Mouse (Mus musculus): Measurements from ENCODE around the gene Epha6. TPM values are rescaled to one million over a fixed set of nuclear protein-coding genes. Genes with fewer than 3 reads are reported as not detected.
A peak's percentile ranks its signal among the peaks of the same experiment; 100 is the strongest.

Gene Epha6
- total and polyA plus RNA-seq, 2 experiments from 2014 or later: 5.3 to 25.3 TPM

DNA sequence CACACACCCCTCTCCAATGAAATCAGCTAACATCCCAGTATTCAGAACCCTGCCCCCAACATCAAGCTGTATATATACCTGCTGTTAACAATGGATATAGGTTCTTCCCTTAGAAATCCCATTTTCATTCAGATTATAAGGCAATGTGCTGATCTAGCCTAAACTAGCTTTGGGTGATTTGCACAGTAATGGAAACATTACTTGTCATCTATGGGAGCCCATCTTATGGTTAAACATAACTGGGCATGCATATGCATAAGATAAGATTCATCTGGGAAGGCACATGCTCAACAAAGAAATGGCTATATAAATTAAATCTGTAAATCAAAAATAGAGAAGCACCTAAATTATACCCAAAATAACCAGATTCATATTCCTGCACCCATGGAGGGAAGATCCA lies 230.2 kb downstream of the Epha6 start:
- no peaks in the 10 kb centered on the region for H3K27me3 ChIP-seq (ENCODE audit: insufficient read depth, low read length)
- no peak overlapping the region for H3K27ac ChIP-seq (ENCODE audit: low read depth, low read length)
- no peaks in the 10 kb centered on the region for H3K36me3 ChIP-seq (ENCODE audit: insufficient read depth, low read length)
- H3K4me3 ChIP-seq (ENCODE audit: low read depth, low read length): no peak overlapping the region
- no peaks in the 10 kb centered on the region for H3K4me1 ChIP-seq (ENCODE audit: insufficient read depth, low read length)
- no peak for DNase-seq (ENCODE audit: low spot score)
- TF ChIP-seq CTCF (IDR thresholded peaks at IDR 0.05): no peak
- no peak for ATAC-seq (ENCODE audit: low FRiP score)
- H3K9ac ChIP-seq (replicated peaks; ENCODE audit: low read length, poor library complexity, severe bottlenecking): no peak overlapping the region
- no peaks in the 10 kb centered on the region for H3K9me3 ChIP-seq (ENCODE audit: low read length)
- no peak overlapping the region for H3K4me2 ChIP-seq (ENCODE audit: low read depth, low read length, poor library complexity, severe bottlenecking)

DNA sequence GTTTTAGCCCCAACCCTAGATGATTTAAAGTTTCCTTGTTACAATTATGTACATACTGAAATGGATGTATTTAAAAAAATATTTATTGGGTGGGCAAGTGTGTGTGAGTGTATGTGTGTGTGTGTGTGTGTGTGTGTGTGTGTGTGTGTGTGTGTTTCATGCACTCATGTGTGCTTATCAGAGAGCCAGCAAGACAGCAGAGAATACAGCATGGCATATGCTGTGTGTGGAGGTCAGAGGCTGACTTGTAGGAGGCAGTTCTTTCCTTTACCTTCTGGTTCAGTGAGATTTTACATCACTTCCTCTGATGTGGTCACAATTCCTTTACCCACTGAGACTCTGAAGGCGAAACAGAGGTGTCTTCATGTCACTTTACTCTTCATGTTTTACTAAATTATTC lies 321.4 kb downstream of the Epha6 start:
- H3K9me3 ChIP-seq (ENCODE audit: low read length): no peaks in the 10 kb centered on the region
- DNase-seq (ENCODE audit: low spot score): no peak
- no peak overlapping the region for H3K4me3 ChIP-seq (ENCODE audit: low read depth, low read length)
- 80% methylated on average over 1 of the region's 1 CpGs for WGBS
- no peaks in the 10 kb centered on the region for H3K4me1 ChIP-seq (ENCODE audit: insufficient read depth, low read length)
- no peak for TF ChIP-seq CTCF (IDR thresholded peaks at IDR 0.05)
- H3K36me3 ChIP-seq (ENCODE audit: insufficient read depth, low read length): no peaks in the 10 kb centered on the region
- no peaks in the 10 kb centered on the region for H3K27me3 ChIP-seq (ENCODE audit: insufficient read depth, low read length)
- H3K27ac ChIP-seq (ENCODE audit: low read depth, low read length): no peak overlapping the region
- H3K9ac ChIP-seq (replicated peaks; ENCODE audit: low read length, poor library complexity, severe bottlenecking): no peak overlapping the region
- H3K4me2 ChIP-seq (ENCODE audit: low read depth, low read length, poor library complexity, severe bottlenecking): no peak overlapping the region
- no peak for ATAC-seq (ENCODE audit: low FRiP score)

DNA sequence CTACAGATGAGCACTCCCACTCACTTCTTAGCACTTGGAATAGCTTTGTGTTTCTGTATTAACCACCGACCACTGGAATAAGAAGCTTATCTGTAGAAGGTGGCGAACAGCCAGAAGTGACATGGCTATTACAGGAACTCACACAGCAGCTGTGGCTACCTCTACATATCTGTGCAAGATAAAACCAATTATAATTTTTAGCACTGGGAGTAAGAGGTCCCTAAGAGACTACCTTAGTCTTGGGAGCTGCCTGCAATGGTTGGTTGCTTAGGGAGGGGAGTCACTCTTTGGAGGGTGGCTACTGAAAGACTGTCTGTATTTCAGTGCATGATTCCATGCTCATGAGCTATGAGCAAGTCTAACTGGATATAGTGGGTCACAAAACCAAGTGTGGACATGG lies 331.2 kb downstream of the Epha6 start:
- TF ChIP-seq CTCF (IDR thresholded peaks at IDR 0.05): no peak
- no peak for ATAC-seq (ENCODE audit: low FRiP score)
- Histone ChIP-seq H3K4me1 (ENCODE audit: insufficient read depth, low read length) (no peaks in the 10 kb centered on the region), H3K9me3 (ENCODE audit: low read length) (no peaks in the 10 kb centered on the region), H3K27ac (ENCODE audit: low read depth, low read length) (no peak overlapping the region), H3K9ac (replicated peaks; ENCODE audit: low read length, poor library complexity, severe bottlenecking) (no peak overlapping the region), H3K4me2 (ENCODE audit: low read depth, low read length, poor library complexity, severe bottlenecking) (no peak overlapping the region), H3K4me3 (ENCODE audit: low read depth, low read length) (no peak overlapping the region), H3K36me3 (ENCODE audit: insufficient read depth, low read length) (no peaks in the 10 kb centered on the region), H3K27me3 (ENCODE audit: insufficient read depth, low read length) (no peaks in the 10 kb centered on the region)
- no peak for DNase-seq (ENCODE audit: low spot score)
- WGBS: 65% methylated on average over 2 of the region's 2 CpGs

DNA sequence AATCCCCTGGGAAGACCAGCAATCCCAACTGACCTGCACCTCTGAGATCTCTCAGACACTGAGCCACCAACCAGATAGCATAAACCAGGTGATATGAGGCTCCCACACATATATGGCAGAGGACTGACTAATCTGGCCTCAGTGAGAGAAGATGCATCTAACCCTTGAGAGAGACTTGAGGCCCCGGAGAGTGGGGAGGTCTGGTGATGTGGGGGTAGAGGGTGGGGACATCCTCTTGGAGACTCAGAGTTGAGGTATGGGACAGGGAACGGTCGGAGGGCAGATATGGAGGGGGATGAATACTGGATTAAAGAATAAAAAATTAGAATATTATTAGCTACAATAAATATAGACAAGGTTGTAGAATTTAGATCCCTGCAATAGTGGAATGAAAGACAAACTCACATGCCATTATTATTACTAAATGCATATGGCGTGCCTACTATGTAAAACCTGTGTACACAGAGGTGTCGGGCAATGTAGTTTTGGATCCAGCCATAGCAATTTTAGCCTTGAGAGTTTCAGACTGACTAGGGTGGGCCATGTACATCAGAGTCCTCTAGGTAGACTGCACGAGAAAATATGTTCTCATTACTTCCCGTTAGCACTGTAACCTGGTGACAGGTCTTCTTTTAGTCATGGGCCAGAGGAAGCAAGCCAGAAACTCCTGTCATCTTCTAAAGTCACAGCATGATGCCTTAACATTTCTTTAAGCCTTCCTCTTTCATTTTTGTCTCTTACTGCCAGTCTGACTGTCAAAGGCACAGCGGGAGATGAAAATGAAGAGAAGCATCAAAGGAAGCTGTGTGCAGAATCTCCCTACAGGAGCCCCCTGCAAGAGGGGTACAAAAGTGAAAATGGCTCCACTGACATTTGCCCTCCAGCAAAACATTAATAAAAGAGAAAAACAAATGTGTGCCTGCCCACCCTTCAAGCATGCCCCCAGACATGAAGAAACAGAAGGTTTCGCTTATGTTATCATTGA lies 338.7 kb downstream of the Epha6 start:
- H3K9me3 ChIP-seq (ENCODE audit: low read length): no peaks in the 10 kb centered on the region
- no peaks in the 10 kb centered on the region for H3K27me3 ChIP-seq (ENCODE audit: insufficient read depth, low read length)
- H3K4me1 ChIP-seq (ENCODE audit: insufficient read depth, low read length): no peaks in the 10 kb centered on the region
- H3K4me3 ChIP-seq (ENCODE audit: low read depth, low read length): no peak overlapping the region
- no peak for TF ChIP-seq CTCF (IDR thresholded peaks at IDR 0.05)
- peak; percentile 21 for DNase-seq (ENCODE audit: low spot score)
- H3K4me2 ChIP-seq (ENCODE audit: low read depth, low read length, poor library complexity, severe bottlenecking): no peak overlapping the region
- H3K9ac ChIP-seq (replicated peaks; ENCODE audit: low read length, poor library complexity, severe bottlenecking): no peak overlapping the region
- WGBS: 54% methylated on average over 9 of the region's 9 CpGs
- no peaks in the 10 kb centered on the region for H3K36me3 ChIP-seq (ENCODE audit: insufficient read depth, low read length)
- no peak overlapping the region for H3K27ac ChIP-seq (ENCODE audit: low read depth, low read length)
- peak; percentile 47; the same call in 1 of the 2 replicates for ATAC-seq (ENCODE audit: low FRiP score)

DNA sequence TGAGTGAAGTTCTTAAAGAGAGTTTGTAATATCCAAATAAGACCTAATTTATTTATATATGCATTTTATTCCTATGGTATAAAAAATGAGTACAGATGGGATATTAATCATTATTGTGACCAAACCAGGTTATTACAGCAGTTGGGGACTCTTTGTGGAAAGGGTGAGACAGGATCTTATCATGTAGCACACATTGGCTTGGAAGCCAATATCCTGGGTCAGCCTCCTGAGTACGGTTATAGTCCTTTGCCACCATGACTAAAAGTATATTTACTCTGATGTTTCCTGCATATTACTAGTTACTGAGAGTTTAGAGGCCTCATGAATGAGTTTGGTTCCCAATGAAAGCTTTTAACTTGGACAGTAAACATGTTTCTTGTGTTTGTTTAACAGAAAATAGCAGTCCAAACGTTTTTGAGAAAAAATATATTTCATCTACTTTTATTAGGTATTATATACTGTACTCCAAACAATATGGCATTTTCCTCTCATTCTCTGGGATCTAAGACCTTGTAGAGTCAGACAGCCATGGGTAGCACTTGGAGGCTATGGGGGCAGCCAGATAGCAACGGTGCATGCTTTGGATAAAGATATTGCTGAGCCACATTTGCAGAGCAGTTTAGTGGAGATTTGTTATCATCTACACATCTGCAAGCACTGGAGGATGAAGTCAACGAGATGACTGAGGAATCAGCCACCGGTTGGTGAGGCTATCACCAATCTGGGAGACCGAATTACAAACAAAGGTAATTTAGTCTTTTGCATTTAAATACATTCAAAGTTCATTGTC lies 340.4 kb downstream of the Epha6 start:
- ATAC-seq (ENCODE audit: low FRiP score): no peak
- Histone ChIP-seq H3K4me1 (ENCODE audit: insufficient read depth, low read length) (no peaks in the 10 kb centered on the region), H3K9ac (replicated peaks; ENCODE audit: low read length, poor library complexity, severe bottlenecking) (no peak overlapping the region), H3K27ac (ENCODE audit: low read depth, low read length) (no peak overlapping the region), H3K36me3 (ENCODE audit: insufficient read depth, low read length) (no peaks in the 10 kb centered on the region), H3K27me3 (ENCODE audit: insufficient read depth, low read length) (no peaks in the 10 kb centered on the region), H3K4me2 (ENCODE audit: low read depth, low read length, poor library complexity, severe bottlenecking) (no peak overlapping the region), H3K4me3 (ENCODE audit: low read depth, low read length) (no peak overlapping the region), H3K9me3 (ENCODE audit: low read length) (no peaks in the 10 kb centered on the region)
- TF ChIP-seq CTCF (IDR thresholded peaks at IDR 0.05): no peak
- no peak for DNase-seq (ENCODE audit: low spot score)
- WGBS: 80% methylated on average over 6 of the region's 6 CpGs
